Mouse (Mus musculus) lung, postnatal 0 days (tissue): Measurements from ENCODE around the gene Ints4.

Experiments
- CTCF ChIP-seq: IDR thresholded peaks from 2 replicates; pipeline ENCODE4 v1.5.1; 2016; ENCODE audit warnings: antibody characterized with exemption, mild to moderate bottlenecking
- EP300 ChIP-seq: IDR thresholded peaks from 2 replicates; pipeline ENCODE4 v1.6.1; 2016; ENCODE audit warnings: antibody characterized with exemption, mild to moderate bottlenecking, control low read depth

DNA sequence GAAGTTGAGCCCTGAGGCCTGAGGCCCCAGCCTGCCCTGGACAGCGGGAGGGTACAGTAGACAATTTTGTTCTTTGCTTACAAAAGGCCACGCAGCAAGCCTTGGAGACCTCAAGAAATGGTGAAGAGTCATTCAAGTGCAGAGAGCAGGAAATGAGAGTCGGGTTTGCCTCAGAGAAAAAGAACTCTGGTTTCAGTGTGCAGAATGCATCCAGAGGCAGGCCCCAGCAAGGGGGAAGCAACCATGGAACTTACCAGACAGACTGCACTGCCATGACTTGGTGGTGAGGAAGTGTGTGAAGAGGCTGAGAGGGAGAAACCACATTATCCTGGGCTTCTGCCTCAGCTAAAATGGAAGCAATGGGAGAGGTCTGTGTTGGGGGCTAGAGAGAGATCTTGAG, 25.2 kb upstream of the Ints4 start:
- no peak for TF ChIP-seq CTCF
- TF ChIP-seq EP300 = no peak
